Mouse (Mus musculus) frontal cortex, postnatal 25 days (tissue): ENCODE measurements at regions not wholly inside any gene's neighbourhood (a gene's known extent, or its start where the extent isn't known, plus 50 kb on each side); places are given as distances from the start of the nearest gene placed in this dataset.

Source experiments
- DNase-seq, 2 experiments: peaks; one replicate each; pipeline ENCODE4 v3.0.0; 2022; ENCODE audit warnings: low spot score in 2 of 2

- DNase-seq, result no peak
These were observed 353.3 kb downstream of the Ankrd50 start for GRCm38 (mm10) chr3:38131176-38131886.

DNA sequence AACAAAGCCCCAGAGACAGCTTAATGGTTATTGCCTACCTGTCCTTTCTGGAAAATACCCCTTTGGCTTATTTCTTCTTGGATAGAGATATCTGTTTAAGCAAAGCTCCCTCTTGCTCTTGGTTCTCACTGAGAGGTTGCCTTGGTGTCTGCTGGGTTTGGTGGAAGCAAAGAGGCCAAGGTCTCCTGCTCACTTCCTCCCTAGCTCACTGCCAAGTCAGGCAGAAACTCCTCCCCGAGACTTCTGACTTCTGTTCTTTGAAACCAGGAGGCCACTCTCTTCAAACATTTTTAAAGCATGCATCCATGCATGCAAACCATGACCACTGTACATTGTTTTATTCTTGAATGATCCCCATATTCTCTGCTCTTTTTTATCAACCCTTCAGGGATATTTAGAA lies 354.6 kb downstream of the Ankrd50 start:
- no peak for DNase-seq

- no peak for DNase-seq
These were observed 355.5 kb downstream of the Ankrd50 start for GRCm38 (mm10) chr3:38129167-38129500.

- DNase-seq, result no peak
These were observed 356.0 kb downstream of the Ankrd50 start for GRCm38 (mm10) chr3:38128486-38129166.

- DNase-seq, result no peak
These were observed 368.4 kb downstream of the Ankrd50 start for GRCm38 (mm10) chr3:38116071-38116787.

- DNase-seq, result no peak
These were observed 372.1 kb downstream of the Ankrd50 start for GRCm38 (mm10) chr3:38112568-38112967.

- DNase-seq, result no peak
These were observed 379.4 kb downstream of the Ankrd50 start for GRCm38 (mm10) chr3:38105022-38105857.

DNA sequence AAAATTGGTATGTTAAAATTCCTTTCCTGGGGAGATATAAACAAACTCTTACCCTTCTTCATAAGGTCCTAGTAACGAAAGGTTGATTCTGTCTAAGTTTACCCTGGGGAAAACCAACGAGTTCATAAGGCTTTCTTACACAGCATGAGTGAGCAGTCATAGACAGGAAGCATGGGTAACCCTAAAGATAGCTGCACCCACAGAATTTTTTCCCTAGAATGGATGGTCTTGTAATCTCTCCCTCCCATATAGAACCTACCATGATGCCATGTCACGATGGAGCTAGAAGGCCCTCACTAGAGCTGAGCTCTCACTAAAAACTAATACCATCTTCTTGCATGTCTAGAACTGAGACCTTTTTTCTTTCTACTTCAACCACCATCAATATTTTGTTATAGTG lies 380.1 kb upstream of the Gm5148 start:
- DNase-seq, result no peak

DNA sequence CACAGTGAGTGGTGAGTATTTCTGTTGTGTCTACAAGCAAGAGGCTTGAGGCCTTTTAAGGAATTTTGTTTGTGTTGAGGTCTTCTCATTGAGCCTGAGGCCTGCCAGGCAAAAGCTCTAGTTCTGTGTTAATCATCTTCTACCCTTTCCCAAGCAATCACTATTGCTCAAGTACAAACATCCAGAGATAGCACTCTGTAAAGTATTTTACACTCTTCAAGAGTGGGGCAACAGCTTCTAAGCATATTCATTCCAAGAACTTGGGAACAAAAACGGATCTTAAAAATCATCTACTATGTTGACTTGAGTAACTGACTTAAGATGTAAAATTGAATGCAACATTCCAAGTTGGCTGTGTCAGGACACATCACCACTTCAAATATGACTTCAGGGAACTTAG lies 378.7 kb upstream of the Gm5148 start:
- no peak for DNase-seq

GRCm38 (mm10) chr3:38102181-38102580 lies 377.9 kb upstream of the Gm5148 start:
- DNase-seq, result no peak

DNA sequence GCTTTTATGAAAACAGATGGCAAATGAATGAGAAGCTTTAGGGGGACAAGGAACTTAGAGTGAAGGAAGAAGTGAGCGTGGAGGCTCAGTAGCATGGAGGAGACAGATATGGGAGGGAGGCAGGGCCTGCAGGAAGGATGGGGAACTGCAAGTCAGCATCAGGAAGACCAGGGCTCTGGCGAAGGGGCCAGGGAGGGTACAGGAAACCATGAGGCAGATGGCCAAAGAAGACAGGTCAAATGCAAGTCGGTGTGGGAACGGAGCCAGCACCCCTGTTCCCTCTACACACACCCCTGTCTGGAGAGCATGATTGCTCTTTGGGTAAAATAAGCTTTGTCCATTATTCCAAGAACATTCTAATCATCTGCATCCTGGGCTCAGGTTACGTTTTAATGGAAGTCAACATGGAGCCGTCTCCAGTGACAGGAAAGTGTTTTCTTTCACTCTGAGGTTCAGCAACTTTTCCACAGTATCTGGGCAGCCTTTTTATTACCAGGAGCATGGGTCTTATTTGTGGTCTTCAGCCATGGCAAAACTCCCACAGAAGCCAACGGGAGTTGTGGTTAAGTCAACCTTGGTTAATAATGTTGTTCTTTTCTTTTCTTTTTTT lies 370.2 kb upstream of the Gm5148 start:
- no peak for DNase-seq

GRCm38 (mm10) chr3:38084548-38084947 lies 360.3 kb upstream of the Gm5148 start:
- DNase-seq, result no peak

GRCm38 (mm10) chr3:38082386-38082785 lies 358.1 kb upstream of the Gm5148 start:
- no peak for DNase-seq

DNA sequence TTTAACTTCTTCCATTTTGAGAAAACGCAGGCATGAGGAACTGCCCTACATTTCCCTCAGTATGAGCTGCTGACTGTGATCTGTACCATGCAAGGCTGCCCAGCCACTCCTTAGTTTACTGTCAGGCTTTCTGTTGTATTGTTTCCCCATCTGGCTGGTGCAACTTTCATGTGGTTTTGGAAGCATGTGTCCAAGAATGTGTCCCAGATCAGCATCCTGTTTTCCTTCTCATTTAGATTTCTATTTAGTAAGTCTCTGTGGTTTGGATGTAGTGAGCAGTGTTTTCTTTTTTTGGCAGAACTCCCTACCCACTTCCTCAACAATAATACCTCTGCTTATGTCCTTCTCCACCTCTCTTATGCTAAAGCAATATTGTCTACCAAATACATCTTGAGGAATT lies 352.5 kb upstream of the Gm5148 start:
- no peak for DNase-seq

DNA sequence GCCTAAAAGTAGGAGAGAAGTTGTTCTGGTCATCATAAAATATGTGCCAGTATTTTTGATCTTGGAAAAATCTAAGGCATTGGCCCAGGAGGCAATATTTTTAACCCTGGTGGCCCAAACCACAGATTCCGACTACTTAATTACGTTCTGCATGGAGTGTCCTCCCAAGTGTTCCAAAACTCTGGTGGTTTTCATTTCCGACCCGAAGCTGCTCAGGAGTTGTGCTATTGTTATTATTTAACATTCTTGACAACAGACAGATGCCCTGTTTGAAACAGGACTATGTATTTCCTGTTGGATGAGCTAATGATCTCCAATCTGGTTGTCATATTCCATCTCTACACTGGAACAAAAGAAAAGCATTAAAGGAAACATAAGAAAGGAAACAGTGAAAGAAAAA lies 349.7 kb upstream of the Gm5148 start:
- no peak for DNase-seq

DNA sequence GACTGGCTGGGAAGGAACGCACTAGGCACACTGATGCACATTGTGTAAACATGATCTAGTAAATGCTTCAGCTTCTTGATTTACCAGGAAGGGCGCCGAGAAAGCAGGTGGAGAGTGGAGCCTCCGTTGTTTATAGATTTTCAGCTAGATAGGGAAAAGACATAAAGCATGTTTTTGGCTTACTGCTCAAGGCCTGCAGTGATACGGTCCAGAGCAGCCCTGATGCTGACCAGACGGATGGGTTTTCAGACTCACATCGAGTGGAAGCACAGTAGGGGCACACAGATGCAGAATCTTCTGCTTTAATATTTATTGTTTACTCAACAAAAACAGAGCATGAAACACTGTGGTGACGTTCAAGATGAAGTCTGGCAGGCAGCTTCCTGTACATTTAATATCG lies 331.3 kb upstream of the Gm5148 start:
- no peak for DNase-seq

DNA sequence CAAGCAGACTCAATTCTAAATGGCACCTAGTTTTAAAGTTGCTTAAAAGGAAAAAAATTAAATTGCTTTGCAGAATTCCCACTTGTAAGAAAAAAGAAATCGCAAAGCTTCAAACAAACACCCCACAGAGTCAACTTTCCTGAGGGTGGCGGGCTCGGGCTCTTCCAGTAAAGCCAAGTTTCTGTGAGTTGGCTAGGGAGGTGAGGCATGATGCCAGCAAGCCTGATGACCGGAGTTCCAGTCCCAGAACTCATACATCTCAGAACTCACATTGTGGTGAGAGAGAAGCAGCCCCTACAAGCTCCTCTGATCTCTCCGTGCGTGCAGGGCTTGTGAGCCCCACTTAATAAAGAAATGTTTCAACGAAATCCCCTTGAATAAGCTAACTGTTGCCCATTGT lies 328.7 kb upstream of the Gm5148 start:
- no peak for DNase-seq

- no peak for DNase-seq
These were observed 327.5 kb upstream of the Gm5148 start for GRCm38 (mm10) chr3:38051748-38052147.

GRCm38 (mm10) chr3:38050856-38051255 lies 326.6 kb upstream of the Gm5148 start:
- DNase-seq, result no peak

DNA sequence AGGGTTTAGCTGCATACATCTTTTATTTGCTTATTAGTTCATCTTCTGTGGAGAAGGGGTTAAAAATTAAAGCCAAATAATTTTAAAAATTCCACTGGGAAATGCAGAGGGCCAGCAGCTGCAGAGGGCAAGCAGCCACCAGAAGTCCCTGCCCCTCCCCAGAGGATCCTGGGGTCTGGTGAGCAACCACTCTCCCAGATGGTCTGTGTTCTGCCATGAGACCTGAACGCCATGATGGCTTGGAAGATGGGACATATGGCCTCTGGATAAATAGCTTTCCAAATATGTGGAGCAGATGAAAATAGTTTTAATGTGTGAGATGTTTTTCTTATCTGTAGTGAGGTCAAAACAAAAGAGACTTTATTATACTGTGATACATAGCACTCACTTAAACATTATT lies 326.1 kb upstream of the Gm5148 start:
- no peak for DNase-seq

DNA sequence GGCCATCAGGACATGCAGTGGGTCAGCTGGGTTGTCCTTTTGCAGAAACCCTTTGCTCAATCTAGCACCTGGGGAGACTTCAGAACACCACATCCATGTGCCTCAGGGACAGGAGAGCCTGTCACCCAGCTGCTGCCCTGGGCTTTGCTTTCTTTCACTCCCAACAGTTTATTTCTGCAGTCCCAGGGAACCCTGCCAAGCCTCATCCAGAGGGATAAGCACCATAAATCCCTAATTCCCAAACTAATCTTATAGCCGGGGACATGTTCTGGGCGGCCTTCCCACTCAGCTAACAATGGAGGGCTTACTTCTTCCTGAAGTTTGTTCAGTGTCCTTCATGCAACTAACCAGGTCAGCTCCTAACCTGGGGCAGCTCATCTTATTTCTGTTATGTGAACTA lies 325.0 kb upstream of the Gm5148 start:
- DNase-seq, result no peak

DNA sequence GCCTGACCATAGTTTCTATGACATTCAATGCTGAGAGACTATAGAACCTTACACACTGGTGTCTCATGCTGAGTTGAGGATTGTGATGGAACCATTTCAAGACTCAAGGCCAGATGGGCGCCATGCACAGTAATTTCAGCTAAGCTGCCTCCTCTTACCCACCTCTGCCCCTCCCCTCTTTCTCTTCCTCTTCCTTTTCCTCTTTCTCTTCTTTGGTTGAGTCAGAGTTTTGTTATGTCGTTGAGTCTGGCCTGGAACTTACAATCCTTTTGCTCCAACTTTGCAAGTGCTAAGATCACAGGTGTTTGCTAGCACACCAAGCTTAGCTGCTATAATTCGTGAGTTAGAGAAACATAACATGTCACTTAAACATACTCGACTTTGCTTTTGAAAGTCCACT lies 323.2 kb upstream of the Gm5148 start:
- no peak for DNase-seq
